Mouse (Mus musculus): ENCODE measurements around the gene Cd68.

Cd68 gene

DNA sequence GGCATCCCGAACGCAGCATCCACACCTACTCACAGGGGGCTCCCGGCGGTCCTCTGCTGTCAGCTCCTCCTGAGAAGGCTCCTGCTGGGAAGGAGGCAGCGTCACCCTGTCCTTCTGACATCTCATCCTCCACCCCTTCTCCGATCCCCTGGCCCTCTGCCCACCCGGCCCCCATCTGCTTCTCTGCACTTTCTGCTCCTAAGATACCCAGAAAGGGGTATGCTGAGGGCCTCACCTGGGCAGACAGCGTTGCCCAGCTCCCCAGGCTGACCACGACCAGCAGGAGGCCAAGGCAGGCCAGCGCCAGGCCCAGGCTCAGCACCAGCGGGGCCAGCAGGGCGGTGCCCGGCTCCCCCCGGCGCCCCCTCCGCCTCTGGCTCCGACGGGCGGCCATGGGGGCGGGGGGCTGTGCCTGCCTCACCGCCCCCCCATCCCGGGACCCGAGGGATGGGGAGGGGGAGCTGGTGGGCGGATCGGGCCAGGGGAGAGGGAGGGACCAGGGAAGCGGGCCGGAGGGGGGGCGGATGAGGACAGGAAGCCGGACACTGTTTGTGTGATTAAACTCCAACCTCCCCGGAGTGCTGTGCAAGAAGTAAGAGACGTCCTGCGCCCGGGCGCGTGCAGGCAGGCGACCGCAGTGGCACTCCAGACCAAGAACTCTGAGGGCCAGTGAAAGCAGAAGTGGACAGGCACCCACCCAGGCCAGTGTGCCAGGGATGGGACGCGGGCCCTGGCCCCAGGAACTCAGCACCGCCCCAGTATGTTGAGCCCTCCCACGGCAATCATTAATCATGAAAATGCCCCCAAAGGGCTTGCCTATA is 29.6 kb upstream of the Cd68 start, which contains the start of the genes Tnfsf12 and Tnfsfm13:
Gene Tnfsf12 (minus strand): TSS at position 489 of the 821 bp plus-strand sequence.
Gene Tnfsfm13 (minus strand): TSS at position 738 of the 821 bp plus-strand sequence.
- in situ Hi-C loops (cut with MboI; ENCODE audit: low sequenced_read_pairs) = no loop called here

DNA sequence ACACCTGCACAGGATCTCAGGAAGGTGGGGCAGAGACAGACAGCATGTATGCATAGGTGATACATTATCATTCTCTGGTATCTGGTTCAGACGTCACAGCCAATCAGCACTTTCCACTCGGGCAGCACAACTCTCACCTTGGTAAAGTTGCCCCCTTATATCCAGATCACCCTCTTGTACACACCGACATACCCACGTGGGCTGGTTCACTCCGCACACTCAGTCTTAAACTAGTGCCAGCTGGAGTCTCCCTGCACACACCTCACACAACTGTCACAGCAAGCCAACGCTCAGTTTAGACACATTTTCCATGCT is 29.1 kb upstream of the Cd68 start:
- in situ Hi-C loops (cut with MboI; ENCODE audit: low sequenced_read_pairs) = no loop called here

DNA sequence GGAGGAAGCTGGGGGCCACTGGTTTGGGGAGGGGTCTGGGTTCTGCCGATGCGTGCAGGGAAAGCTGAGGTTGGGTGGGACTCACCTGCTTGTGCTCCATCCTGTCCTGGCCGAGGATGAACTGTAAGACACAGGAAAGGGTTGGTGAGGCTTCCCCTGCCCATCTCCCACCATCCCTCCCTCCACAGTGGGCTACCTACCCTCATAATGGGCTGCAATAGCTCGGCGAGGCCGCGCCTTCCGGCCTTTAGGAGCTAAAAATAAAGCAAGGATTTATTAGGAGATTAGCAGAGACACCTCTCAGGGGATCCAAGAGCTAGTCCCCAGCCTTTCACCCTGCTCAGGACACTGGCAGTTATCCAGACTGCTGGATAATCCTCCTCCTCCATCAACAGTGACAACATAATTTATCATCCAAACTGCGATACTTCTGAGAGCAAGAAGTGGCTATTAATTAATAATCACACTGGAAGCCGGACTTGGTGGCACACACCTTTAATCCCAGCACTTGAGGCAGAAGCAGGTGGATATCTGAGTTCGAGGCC is 27.5 kb upstream of the Cd68 start:
- in situ Hi-C loops (cut with MboI; ENCODE audit: low sequenced_read_pairs) = no loop called here

DNA sequence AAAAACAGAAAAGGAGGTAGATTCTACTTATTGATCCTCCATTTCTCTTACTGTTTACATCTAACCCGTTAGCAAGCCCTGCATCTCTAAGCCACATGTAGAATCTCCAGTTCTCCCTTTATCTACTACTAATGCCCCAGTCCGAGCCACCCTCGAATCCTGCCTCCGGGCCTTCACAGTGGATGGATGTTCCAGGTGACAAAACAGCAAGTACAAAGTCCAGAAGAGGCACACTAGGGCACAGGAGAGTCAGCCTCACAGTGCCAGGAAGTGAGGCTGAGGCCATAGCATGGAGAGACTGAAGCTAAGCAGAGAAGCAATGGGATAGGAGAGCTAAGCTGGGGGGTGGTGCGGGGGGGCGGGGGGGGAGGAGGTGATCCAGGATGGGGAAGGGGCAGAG is 26.9 kb upstream of the Cd68 start:
- in situ Hi-C loops (cut with MboI; ENCODE audit: low sequenced_read_pairs) = no loop called here

DNA sequence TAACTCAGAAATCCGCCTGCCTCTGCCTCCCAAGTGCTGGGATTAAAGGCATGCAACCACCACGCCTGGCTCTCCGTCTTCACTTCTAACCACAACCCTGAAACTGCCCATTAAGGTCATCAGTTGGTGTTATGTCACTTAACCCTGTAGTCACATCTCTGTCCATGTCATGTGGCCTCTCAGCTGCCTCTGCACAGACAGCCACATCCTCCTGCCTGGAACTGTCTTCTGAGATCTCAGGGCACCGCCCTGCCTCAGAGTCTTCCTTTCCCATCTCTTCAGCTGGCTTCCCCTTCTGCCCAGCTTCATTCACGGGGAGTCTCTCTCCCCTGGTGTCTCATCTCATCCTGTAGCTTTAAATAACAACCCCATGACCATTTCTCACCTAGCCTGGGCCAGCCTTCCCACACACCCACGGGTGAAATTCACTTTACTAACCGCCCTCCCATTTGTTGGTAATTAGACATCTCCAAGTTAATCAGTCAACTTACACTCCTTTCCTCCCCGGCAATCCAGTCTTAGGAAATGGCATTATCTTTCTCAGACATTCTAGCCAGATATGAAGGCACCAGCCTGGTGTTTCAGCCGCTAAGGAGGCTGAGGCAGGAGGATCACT is 26.4 kb upstream of the Cd68 start:
- in situ Hi-C loops (cut with MboI; ENCODE audit: low sequenced_read_pairs) = no loop called here

DNA sequence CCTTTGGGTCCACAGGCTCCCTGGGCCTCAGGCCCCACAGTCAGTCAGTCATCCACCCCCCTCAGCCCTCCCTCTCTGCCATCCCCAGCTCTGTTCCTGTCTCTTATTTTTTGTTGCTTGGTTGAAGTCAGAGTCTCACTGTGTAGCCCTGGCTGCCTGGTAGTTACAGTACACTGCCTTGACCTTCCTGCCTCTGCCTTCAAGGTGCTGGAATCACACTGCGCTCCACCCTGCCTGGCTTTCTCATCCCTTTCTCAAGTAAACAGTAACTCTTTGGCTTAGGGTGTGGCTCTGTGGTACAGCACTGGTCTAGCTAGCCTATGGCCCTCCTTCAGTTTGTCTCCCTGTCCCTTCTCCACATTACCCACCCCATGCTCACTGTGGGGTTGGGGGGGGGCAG is 23.9 kb upstream of the Cd68 start:
- in situ Hi-C loops (cut with MboI; ENCODE audit: low sequenced_read_pairs) = no loop called here

DNA sequence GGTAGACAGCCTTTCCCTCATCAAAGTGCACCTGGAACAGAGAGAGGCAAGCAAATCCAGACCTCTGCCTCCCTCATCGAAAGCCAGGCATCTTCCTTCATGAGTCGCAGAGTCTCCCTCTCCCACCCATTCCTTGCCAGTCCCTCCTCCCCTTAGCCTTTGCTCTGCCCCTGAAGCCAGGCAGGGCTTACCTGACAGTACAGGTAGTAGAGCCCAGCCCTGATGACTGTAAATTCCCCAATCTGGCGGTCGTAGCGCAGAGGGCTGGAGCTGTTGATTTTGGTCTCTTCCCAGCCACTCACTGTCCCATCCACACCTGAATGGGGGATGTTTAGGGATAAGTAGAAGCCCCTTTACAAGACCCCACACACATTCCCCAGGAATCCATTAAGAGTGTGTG is 21.1 kb upstream of the Cd68 start:
- in situ Hi-C loops (cut with MboI; ENCODE audit: low sequenced_read_pairs) = no loop called here

DNA sequence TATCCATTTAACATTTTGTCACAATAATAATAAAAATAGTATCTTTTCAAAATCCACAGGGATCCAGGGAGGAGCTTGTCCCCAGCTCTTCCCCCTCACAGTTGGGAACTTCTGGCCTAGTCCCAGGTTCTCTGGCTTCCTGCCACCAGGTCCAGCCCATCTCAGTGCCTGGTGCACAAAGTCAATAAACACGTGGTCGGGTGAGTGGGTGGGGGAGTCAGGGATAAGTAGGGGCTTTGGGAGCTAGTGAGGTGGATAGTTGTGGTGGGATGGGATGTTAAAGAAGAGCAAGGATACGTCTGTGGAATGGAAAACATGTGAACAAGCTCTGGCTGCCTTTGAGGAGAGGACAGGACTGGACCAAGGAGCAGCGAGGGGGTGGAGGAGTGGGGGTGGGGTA is 20.4 kb upstream of the Cd68 start:
- in situ Hi-C loops (cut with MboI; ENCODE audit: low sequenced_read_pairs) = no loop called here

DNA sequence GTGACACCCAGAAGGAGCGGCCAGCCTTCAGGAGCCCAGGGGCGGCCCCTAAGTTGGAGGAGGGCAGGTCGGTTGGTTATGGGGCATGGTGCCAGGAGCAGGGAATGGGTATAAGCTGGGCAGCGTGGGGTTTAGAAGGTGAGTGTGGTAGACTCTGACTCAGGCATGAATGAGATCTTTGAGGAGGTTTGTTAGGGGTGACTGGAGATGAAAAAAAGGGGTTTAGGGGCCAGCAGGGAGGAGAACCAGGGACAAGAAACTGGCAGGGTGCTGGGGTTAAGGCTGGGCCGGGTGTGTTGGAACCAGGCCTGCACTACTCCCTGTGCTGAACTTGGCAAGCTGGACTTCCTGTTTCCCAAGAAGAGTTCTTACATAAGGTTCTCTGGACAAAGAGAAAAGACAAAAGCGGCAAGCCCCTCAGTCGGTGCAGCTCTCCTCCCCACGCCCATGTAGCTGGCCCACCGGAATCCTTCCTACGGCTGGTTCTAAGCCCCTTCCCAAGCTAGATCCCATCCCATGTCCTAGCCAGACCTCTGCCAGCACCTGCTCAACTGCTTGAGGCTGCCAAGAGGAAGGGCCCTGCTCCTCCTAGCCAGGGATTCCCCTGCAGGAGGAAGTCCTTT is 19.7 kb upstream of the Cd68 start, which contains the start of gene Tnfsf13:
Gene Tnfsf13 (minus strand): TSS at position 259 of the 623 bp plus-strand sequence.
- in situ Hi-C loops (cut with MboI; ENCODE audit: low sequenced_read_pairs) = no loop called here

DNA sequence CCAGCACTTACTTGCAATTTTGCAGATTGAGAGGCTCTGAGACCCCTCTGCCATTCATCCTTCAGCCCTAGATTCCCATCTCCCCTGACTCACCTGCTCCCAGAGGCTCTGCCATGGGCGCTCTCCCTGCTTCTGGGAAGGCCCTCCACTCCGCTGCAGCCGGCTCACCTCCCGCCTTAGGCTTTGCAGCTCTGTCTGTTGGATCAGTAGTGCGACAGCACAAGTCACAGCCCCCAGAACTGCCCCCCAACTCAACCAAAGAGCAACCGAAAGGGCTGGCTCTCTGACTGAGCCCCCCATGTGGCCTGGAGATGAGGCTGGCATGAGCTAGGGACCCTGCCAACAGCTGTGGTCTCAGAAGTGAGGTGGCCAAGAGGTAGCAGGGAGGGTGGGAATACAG is 19.0 kb upstream of the Cd68 start:
- in situ Hi-C loops (cut with MboI; ENCODE audit: low sequenced_read_pairs) = no loop called here

DNA sequence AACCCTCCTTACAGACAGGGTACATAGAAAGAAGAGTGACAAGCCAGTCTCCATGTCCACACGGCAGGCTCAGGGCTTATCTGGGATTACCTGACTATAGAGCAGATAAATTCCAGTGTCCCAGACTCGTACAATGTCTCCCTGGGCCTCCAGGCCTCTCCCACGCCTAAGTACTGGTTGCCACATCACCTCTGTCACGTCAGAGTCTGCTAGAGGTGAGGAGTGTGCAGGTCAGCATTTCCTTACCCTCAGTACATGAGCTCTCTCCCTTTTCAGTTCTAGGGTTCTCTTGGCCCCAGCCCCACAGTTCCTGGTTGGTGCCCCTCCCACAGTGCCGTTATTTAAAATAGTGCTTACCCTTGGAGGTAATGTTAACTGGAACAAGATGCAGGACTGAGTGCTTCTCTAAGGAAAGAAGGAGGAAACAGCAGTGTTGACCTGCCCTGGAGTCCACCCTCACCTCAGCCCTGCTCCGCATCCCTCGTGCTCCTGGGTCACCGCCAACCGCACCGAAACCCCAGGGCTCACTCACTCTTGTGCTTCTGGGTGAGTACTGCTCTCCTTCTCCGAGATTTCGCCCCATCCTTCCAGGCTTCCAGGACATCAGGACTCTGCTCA is 18.3 kb upstream of the Cd68 start:
- in situ Hi-C loops (cut with MboI; ENCODE audit: low sequenced_read_pairs) = no loop called here

DNA sequence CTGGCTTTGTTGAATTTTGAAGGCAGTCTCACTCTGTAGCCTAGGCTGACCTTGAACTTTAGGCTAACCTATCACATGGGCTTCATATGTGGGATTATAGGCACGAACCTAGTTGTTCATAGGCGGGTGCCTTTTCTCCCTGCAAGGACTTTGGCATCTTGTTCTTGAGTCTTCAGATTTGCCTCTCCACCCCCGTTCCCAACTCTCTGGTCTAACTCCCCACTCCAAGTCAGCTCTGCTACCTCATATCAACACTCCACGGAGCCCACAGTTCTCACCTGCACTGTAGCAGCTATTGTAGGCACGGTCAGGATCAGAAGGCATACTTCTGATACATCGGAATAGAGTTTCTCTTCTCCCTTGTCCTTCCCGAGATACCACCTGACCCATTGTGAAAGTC is 17.6 kb upstream of the Cd68 start:
- in situ Hi-C loops (cut with MboI; ENCODE audit: low sequenced_read_pairs) = no loop called here

DNA sequence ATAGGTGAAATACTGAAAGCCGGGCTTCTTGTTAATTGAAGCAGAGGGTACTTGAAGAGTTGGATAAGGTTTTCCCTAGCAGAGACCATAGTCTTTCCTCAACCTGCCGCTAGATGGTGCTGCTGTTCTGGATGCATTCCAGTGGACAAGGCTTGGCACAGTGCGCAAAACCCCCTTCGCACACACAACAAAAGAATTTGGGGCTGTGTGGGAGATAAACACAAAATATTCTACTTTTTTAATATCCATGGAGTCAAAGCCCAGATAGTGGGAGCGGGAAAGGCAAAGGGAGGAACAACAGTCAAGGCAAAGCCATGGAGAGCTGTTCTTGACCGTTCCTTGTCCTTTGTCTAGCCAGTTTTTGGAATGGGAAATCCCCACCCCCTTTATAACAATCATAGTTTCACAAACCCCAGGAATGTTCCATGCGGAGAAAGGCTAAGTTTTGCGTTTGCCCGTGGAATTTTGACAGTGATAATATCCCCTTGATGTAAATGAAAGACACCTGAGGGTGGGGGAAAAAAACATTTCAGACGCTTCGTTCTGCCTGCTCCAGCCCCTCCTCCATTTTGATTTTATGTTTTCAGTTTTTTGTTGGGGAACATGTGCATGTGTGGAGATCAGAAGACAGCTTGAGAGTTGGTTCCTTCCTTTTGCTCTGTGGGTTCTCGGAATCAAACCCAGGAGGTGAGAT is 17.0 kb upstream of the Cd68 start:
- in situ Hi-C loops (cut with MboI; ENCODE audit: low sequenced_read_pairs) = no loop called here

DNA sequence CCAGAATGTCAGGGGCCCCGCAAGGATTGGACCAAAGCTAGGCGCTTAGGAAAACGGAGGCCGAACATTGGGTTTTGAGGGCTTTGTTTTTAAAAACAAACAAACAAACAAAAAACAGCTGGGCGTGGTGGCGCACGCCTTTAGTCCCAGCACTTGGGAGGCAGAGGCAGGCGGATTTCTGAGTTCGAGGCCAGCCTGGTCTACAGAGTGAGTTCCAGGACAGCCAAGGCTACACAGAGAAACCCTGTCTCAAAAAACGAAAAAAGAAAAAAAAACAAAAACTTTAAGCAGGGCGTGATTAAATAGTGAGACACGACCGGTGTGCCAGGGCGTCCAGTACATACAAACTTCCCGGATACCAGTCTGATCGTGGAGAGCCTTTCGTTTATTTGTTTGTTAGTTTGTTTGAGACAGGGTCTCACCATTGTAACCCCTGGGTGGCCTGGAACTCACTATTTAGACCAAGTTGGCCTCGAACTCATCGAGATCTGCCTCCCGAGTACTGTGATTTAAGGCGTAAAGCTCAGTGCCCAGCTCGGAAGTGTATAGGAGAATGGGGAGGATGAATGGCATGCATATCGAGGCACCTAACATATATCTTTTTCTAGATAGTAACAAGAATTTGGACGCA is 16.4 kb upstream of the Cd68 start:
- in situ Hi-C loops (cut with MboI; ENCODE audit: low sequenced_read_pairs) = no loop called here

DNA sequence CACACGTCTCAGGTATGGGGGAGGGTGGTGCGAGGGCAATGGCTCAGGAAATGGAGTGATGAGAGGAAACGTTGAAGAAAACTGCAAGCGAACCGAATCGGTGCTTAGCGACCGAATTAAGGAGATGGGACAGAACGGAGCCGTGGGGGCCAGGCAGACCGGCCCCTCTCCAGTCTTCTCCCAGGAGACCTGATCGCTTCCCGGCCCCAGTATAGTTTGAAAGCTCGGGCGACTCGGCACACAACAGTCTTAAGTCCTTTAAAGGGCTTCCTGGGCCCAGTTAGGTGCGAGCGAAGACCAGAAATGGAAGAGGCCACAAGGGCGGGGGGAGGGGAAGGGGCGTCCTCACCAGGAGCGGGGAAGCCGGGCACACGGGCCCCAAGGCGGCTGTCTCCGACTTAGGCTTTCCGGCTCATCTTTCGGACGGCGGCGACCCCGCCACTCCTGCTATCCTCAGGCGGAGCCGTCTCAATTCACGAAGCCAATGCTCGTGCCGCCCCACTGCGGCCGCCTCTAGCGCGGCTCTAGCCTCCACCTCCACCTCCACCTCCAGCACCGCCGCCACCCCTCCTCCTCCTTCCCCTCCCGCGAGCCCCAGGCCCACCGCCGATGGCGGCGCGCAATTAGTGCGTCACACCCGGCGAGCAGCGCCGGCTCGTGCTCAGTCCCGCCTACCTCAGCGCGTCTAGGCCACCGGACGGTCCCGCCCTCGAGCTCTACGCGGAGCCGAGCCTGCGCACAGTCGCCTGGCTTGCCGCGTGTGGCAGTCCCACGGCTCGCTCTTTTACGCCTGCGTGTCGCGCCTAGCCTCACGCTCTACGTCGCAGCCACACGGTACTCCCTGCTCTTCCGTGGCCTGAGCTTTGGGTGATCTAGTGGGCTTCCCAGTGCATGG is 15.6 kb upstream of the Cd68 start, which contains the start of gene Senp3:
Gene Senp3 (minus strand): TSS at position 771 of the 895 bp plus-strand sequence.
- in situ Hi-C loops (cut with MboI; ENCODE audit: low sequenced_read_pairs) = no loop called here

DNA sequence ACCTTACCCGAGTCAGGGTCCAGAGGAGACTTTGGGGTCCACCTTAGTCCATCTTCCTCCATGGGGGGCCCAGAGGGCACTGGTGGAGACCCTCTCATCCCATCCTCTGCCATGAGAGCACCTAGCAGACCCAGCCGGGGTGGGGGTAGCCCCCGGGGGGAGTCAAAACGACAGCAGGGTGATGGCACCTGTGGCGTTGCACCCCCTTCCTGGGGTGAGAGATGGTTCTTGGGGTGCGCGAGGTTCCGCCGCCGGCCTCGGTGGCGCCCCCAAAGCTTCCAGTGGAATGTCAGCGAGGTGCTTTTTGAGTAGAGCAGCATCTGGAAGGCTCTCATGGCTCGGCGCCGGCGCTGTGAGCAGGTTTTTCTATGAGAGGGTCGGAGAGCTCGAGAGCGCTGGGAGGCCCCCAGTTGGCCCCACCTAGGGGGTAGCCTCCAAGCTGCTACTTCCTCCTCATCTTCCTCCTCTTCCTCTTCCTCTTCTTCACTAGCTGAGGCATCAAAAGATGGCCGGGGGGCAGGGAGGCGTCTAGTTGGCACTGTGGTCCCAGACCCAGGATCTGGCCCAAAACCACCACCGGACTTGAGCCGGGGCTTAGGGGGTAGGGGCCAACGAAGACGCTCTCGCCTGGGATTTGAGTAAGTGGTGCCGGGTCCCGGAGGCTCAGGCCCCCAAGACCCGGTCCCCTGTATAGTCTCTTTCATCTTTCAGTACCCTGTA is 14.3 kb upstream of the Cd68 start:
- in situ Hi-C loops (cut with MboI; ENCODE audit: low sequenced_read_pairs) = no loop called here

DNA sequence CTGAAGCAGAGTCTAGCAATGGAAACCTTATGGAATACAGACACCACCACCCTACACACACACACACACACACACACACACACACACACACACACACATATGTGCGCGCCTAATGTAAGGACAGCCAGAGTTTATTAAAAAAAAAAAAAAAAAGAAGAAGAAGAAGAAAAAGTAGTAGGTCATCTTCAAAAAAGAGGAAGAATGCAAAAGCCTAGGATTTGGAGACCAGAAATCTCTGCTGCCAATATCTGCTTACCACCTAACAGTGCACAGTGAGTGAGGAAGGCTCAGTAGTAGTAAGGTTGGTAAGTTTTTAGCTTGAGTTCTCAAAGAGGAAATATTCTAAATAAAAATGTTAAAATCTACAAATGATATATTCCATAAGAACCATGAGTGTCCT is 13.2 kb upstream of the Cd68 start:
- in situ Hi-C loops (cut with MboI; ENCODE audit: low sequenced_read_pairs) = no loop called here

DNA sequence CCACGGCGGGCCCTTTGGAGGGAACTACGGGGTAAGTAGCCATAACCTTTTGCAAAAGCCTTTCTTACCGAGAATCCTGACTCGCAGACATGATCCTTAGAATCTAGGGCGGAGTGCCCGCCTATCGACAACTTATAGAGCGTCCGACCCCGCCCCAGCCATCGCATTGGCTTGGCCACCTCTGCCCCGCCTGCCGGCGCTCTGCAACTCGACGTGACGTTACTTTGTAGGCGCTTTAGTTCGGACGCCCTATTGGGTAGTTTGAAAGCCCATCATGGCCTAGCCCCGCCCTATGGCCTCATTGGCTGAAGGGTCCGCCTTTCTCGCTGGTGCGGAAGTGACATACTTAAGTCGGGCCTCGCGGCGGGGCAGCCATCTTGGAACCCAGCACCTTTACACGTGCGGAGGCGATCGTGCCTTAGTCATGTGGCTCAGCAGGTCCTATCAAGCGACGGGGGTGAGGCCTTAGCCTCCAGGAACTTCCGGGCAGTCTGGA is 6.3 kb upstream of the Cd68 start, which contains the start of gene Eif4a1:
Gene Eif4a1 (minus strand): TSS at position 213 of the 496 bp plus-strand sequence.
- in situ Hi-C loops (cut with MboI; ENCODE audit: low sequenced_read_pairs) = no loop called here

All from CH12F3 (cell line).